Mouse (Mus musculus): Measurements from ENCODE around the gene A1cf. TPM values are rescaled to one million over a fixed set of nuclear protein-coding genes. Genes with fewer than 3 reads are reported as not detected.

A1cf gene
- total and polyA plus RNA-seq, 3 experiments, result not detected

DNA sequence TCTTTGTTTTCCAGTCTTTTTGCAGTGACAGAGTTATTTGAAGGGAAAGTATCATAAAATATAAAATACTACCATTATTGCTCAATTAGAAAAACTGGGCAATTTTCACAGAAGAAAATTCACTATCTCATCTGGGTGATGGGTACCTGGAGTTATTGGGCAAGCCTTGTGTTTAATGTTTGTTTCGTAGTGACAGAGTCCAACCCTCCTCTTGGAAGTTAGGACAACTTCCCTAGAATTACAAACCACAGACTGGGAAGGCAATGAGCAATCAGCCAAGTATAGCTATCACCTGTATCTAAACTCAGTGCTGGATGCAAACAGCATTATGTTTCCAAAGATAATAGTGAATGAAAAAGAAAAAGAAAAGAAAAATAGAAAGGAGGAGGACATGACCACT, 28.1 kb downstream of the A1cf start:
- DNase-seq (ENCODE audit: extremely low read depth), result no peak
- Histone ChIP-seq H3K4me3 (replicated peaks in 1 of 3; ENCODE audit: low read depth in 2 of 3, low read length in 2 of 3, poor library complexity in 1 of 3) (no peak overlapping the region), H3K9me3 (replicated peaks; ENCODE audit: low read length) (no peaks in the 10 kb centered on the region), H3K36me3 (replicated peaks in 1 of 2; ENCODE audit: control insufficient read depth in 1 of 2, insufficient read depth in 1 of 2, low read length in 1 of 2) (no peaks in the 10 kb centered on the region), H3K4me2 (ENCODE audit: insufficient read depth, low read depth, poor library complexity, severe bottlenecking) (no peak overlapping the region), H3K27ac (ENCODE audit: insufficient read depth, low read depth) (no peak overlapping the region), H3K79me2 (replicated peaks; ENCODE audit: control insufficient read depth, extremely low read depth, insufficient read depth, poor library complexity, severe bottlenecking) (no peaks in the 10 kb centered on the region), H3K27me3 (replicated peaks) (no peaks in the 10 kb centered on the region), H3K9ac (ENCODE audit: insufficient read depth, low read depth) (no peak overlapping the region), H3K4me1 (ENCODE audit: control insufficient read depth in 1 of 2, insufficient read depth in 2 of 2) (no peaks in the 10 kb centered on the region)
- in situ Hi-C loops (cut with MboI; ENCODE audit: low pct_ligation_motif_present, low pct_unique_long_range_greater_than_20kb, low sequenced_read_pairs), result no loop called here
- dilution Hi-C loops (cut with MboI; ENCODE audit: extremely low pct_ligation_motif_present, extremely low pct_unique_long_range_greater_than_20kb, low sequenced_read_pairs), result no loop called here
- TF ChIP-seq UBTF (IDR thresholded peaks at IDR 0.05; ENCODE audit: low read depth, low read length), result no peak
- TF ChIP-seq GABPA (IDR thresholded peaks at IDR 0.05; ENCODE audit: insufficient replicate concordance, low read depth, low read length), result no peak
- TF ChIP-seq NELFE (IDR thresholded peaks at IDR 0.05; ENCODE audit: low read depth, low read length), result no peak
- no peak for TF ChIP-seq ZNF384 (IDR thresholded peaks at IDR 0.05; ENCODE audit: low read depth, low read length)
- no peak for TF ChIP-seq MAFK (IDR thresholded peaks at IDR 0.05; ENCODE audit: insufficient replicate concordance, low read length)
- no peak for TF ChIP-seq PAX5 (IDR thresholded peaks at IDR 0.05; ENCODE audit: low read length)

DNA sequence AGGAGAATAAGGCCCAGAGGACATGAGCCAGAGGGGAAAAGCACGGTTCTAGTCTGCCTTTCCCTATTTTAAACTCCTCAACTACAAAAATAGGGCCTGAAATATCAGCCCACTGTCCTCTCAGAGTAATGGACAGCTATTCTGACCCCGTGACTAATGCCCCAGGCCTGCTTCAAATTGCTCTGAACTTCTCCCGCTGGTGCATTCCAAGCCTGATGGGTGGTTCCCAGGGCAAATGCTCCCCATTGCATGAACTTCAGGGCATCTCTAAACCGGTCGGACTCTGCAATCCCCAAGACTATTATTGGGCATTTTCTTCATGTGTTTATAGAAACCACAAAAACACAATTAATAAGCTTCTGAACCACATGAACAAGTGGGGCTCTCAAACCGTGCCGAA, 37.1 kb downstream of the A1cf start:
- in situ Hi-C loops (cut with MboI; ENCODE audit: low pct_ligation_motif_present, low pct_unique_long_range_greater_than_20kb, low sequenced_read_pairs), result no loop called here
- H3K79me2 ChIP-seq (replicated peaks; ENCODE audit: control insufficient read depth, extremely low read depth, insufficient read depth, poor library complexity, severe bottlenecking), result no peaks in the 10 kb centered on the region
- H3K4me1 ChIP-seq (ENCODE audit: control insufficient read depth in 1 of 2, insufficient read depth in 2 of 2), result peaks cover 0 to 9% of the 10 kb centered on the region in 2 experiments; a peak in 3 of 4 replicates
- DNase-seq (ENCODE audit: extremely low read depth), result no peak
- H3K4me2 ChIP-seq (ENCODE audit: insufficient read depth, low read depth, poor library complexity, severe bottlenecking), result no peak overlapping the region
- no peaks in the 10 kb centered on the region for H3K9me3 ChIP-seq (replicated peaks; ENCODE audit: low read length)
- no peak overlapping the region for H3K27ac ChIP-seq (ENCODE audit: insufficient read depth, low read depth)
- no peak overlapping the region for H3K9ac ChIP-seq (ENCODE audit: insufficient read depth, low read depth)
- H3K36me3 ChIP-seq (replicated peaks in 1 of 2; ENCODE audit: control insufficient read depth in 1 of 2, insufficient read depth in 1 of 2, low read length in 1 of 2), result no peaks in the 10 kb centered on the region
- no peaks in the 10 kb centered on the region for H3K27me3 ChIP-seq (replicated peaks)
- H3K4me3 ChIP-seq (replicated peaks in 1 of 3; ENCODE audit: low read depth in 2 of 3, low read length in 2 of 3, poor library complexity in 1 of 3), result no peak overlapping the region
- dilution Hi-C loops (cut with MboI; ENCODE audit: extremely low pct_ligation_motif_present, extremely low pct_unique_long_range_greater_than_20kb, low sequenced_read_pairs), result no loop called here
- no peak for TF ChIP-seq RAD21 (IDR thresholded peaks at IDR 0.05; ENCODE audit: low read depth, low read length)
- TF ChIP-seq RCOR1 (conservative IDR thresholded peaks at IDR 0.05; ENCODE audit: low read depth, low read length), result no peak
- no peak for TF ChIP-seq JUND (conservative IDR thresholded peaks at IDR 0.05; ENCODE audit: low read depth, low read length)
- TF ChIP-seq NELFE (IDR thresholded peaks at IDR 0.05; ENCODE audit: low read depth, low read length), result no peak
- no peak for TF ChIP-seq KAT2A (IDR thresholded peaks at IDR 0.05; ENCODE audit: insufficient replicate concordance, low read length)
- no peak for TF ChIP-seq ZC3H11A (IDR thresholded peaks at IDR 0.05; ENCODE audit: low read depth, low read length)
- no peak for TF ChIP-seq MAX (IDR thresholded peaks at IDR 0.05; ENCODE audit: low read length)
- no peak for TF ChIP-seq BHLHE40 (IDR thresholded peaks at IDR 0.05; ENCODE audit: low read depth, low read length)
- no peak for TF ChIP-seq CHD1 (IDR thresholded peaks at IDR 0.05; ENCODE audit: low read depth, low read length)
- TF ChIP-seq PAX5 (IDR thresholded peaks at IDR 0.05; ENCODE audit: low read length), result no peak
- no peak for TF ChIP-seq ELF1 (IDR thresholded peaks at IDR 0.05; ENCODE audit: low read depth, low read length)
- no peak for TF ChIP-seq NRF1 (IDR thresholded peaks at IDR 0.05; ENCODE audit: low read depth, low read length)
- TF ChIP-seq POLR2AphosphoS2 (IDR thresholded peaks at IDR 0.05; ENCODE audit: low read depth, low read length), result no peak
- no peak for TF ChIP-seq MEF2A (IDR thresholded peaks at IDR 0.05; ENCODE audit: borderline replicate concordance, low read depth, low read length)
- TF ChIP-seq MXI1 (IDR thresholded peaks at IDR 0.05; ENCODE audit: low read depth, low read length), result no peak
- TF ChIP-seq TCF12 (IDR thresholded peaks at IDR 0.05; ENCODE audit: low read depth, low read length), result no peak
- no peak for TF ChIP-seq USF1 (IDR thresholded peaks at IDR 0.05; ENCODE audit: low read depth, low read length)
- TF ChIP-seq CTCF (conservative IDR thresholded peaks at IDR 0.05 in 1 of 2, IDR thresholded peaks at IDR 0.05 in 1 of 2; ENCODE audit: low read depth in 2 of 2, low read length in 2 of 2), result no peak
- TF ChIP-seq UBTF (IDR thresholded peaks at IDR 0.05; ENCODE audit: low read depth, low read length), result no peak

Measured in CH12.LX (cell line).